In the genomic region with DNA sequence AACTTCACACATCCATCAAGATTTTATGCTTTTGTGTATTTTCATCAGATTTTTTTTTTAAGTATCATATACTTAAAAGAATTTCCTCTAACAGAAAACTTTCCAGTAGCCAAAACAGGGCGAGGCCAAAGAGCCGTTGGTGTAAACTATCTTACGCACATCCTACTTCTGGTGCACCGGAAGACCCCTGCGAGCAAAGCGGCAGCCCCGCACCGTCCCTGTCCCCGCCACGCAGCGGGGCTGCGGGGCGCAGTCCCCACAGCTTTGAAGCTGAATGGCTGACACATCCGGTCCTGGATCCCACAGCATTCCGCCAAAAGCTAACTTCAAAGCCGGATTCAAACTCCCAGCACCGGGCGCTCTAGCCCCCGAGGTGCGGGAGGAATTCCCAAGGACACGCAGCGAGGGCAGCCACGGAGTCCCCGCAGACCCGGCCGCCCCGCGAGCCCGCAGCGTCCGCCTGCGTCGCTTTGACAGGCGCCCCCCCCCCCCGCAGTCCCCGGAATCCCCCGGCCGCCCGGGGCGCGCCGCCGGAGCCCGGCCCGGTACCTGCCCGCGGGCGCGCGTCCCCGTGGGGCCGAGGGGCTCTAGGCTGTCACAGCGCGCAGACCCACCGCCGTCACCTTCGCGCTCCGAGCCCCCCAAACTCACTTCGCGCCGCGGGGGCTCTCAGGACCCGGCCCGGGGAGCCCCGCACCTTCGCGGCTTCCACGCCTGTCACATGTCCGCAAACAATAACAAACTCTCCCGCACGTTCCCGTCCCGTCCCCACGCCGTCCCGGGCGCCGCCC, we compare ENCODE assay signal across 8 mouse cellular contexts. TPM values are rescaled to one million over a fixed set of nuclear protein-coding genes. Genes with fewer than 3 reads are reported as not detected.
A peak's percentile ranks its signal among the peaks of the same experiment; 100 is the strongest.
DNase-seq lines count a peak whose midpoint lies in the region; ATAC-seq and TF ChIP-seq lines count a peak whose summit lies in the region.

No protein-coding gene starts in this region.

- H3K9me3 ChIP-seq in forebrain, embryonic 12.5 days = no peaks in the 10 kb centered on the region
- no peaks in the 10 kb centered on the region for H3K9me3 ChIP-seq in intestine, embryonic 16.5 days (ENCODE audit: control insufficient read depth, low read length)
- no peaks in the 10 kb centered on the region for H3K9me3 ChIP-seq in midbrain, embryonic 11.5 days (ENCODE audit: control insufficient read depth, low read length)
- H3K9me3 ChIP-seq in stomach, embryonic 15.5 days = no peaks in the 10 kb centered on the region

- intact Hi-C loops in gastrocnemius, adult 2 months (cut with DNase I) = no loop called here
- intact Hi-C loops in gastrocnemius, postnatal 36 days (cut with DNase I) = no loop called here

- peaks cover 9% of the 10 kb centered on the region for H3K27me3 ChIP-seq in forebrain, embryonic 12.5 days
- no peaks in the 10 kb centered on the region for H3K27me3 ChIP-seq in intestine, embryonic 16.5 days (replicated peaks; ENCODE audit: control insufficient read depth, insufficient read depth, low read length)
- no peaks in the 10 kb centered on the region; the same call in 1 of the 2 replicates for H3K27me3 ChIP-seq in midbrain, embryonic 11.5 days (ENCODE audit: control insufficient read depth, insufficient read depth, low read length)
- H3K27me3 ChIP-seq in stomach, embryonic 15.5 days (replicated peaks) = no peaks in the 10 kb centered on the region

- H3K27ac ChIP-seq in gastrocnemius, adult 2 months = peak overlapping the region; percentile 95
- peak overlapping the region; percentile 98 for H3K27ac ChIP-seq in forebrain, embryonic 12.5 days
- peak overlapping the region; percentile 98 for H3K27ac ChIP-seq in intestine, embryonic 16.5 days (ENCODE audit: low read length)
- peak overlapping the region; percentile 94 for H3K27ac ChIP-seq in midbrain, embryonic 11.5 days (ENCODE audit: low read depth, low read length)
- H3K27ac ChIP-seq in stomach, embryonic 15.5 days = peak overlapping the region; percentile 96

- TF ChIP-seq CTCF in gastrocnemius, adult 2 months (IDR thresholded peaks at IDR 0.05) = no peak

- peaks cover 34% of the 10 kb centered on the region for H3K4me1 ChIP-seq in forebrain, embryonic 12.5 days
- H3K4me1 ChIP-seq in intestine, embryonic 16.5 days (ENCODE audit: control insufficient read depth, insufficient read depth, low read length) = peaks cover 27% of the 10 kb centered on the region
- peaks cover 5% of the 10 kb centered on the region; the same call in 1 of the 2 replicates for H3K4me1 ChIP-seq in midbrain, embryonic 11.5 days (ENCODE audit: control insufficient read depth, insufficient read depth, low read length)
- peaks cover 34% of the 10 kb centered on the region for H3K4me1 ChIP-seq in stomach, embryonic 15.5 days

- peak overlapping the region; percentile 97 for H3K4me3 ChIP-seq in gastrocnemius, adult 2 months
- peak overlapping the region; percentile 97 for H3K4me3 ChIP-seq in forebrain, embryonic 12.5 days (replicated peaks)
- H3K4me3 ChIP-seq in intestine, embryonic 16.5 days (ENCODE audit: low read length) = peak overlapping the region; percentile 98
- H3K4me3 ChIP-seq in midbrain, embryonic 11.5 days (ENCODE audit: low read depth, low read length) = peak overlapping the region; percentile 92
- H3K4me3 ChIP-seq in stomach, embryonic 15.5 days (replicated peaks) = peak overlapping the region; percentile 86

- under 1% methylated on average over 52 of the region's 79 CpGs for WGBS in forebrain, embryonic 12.5 days
- WGBS in intestine, embryonic 16.5 days = under 1% methylated on average over 58 of the region's 79 CpGs
- under 1% methylated on average over 62 of the region's 79 CpGs for WGBS in midbrain, embryonic 11.5 days
- under 1% methylated on average over 59 of the region's 79 CpGs for WGBS in stomach, embryonic 15.5 days

- H3K9ac ChIP-seq in forebrain, embryonic 12.5 days = peak overlapping the region; percentile 95
- H3K9ac ChIP-seq in intestine, embryonic 16.5 days (ENCODE audit: low read depth, low read length) = peak overlapping the region; percentile 98
- H3K9ac ChIP-seq in midbrain, embryonic 11.5 days (ENCODE audit: low read length) = peak overlapping the region; percentile 90
- peak overlapping the region; percentile 78 for H3K9ac ChIP-seq in stomach, embryonic 15.5 days

- peak; percentile 56 for DNase-seq in gastrocnemius, adult 2 months
- DNase-seq in gastrocnemius, postnatal 36 days = no peak
- DNase-seq in adrenal gland, postnatal 14 days = peak; percentile 58
- DNase-seq in midbrain, embryonic 11.5 days (ENCODE audit: low spot score, missing footprints) = peak; percentile 95
- DNase-seq in MN1 (ENCODE audit: low spot score) = no peak

- no peaks in the 10 kb centered on the region for H3K36me3 ChIP-seq in forebrain, embryonic 12.5 days (replicated peaks)
- H3K36me3 ChIP-seq in intestine, embryonic 16.5 days (ENCODE audit: control insufficient read depth, insufficient read depth, low read length) = no peaks in the 10 kb centered on the region
- H3K36me3 ChIP-seq in midbrain, embryonic 11.5 days (ENCODE audit: control insufficient read depth, insufficient read depth, low read length) = no peaks in the 10 kb centered on the region
- no peaks in the 10 kb centered on the region for H3K36me3 ChIP-seq in stomach, embryonic 15.5 days

- H3K4me2 ChIP-seq in forebrain, embryonic 12.5 days = peak overlapping the region; percentile 87
- H3K4me2 ChIP-seq in intestine, embryonic 16.5 days (ENCODE audit: low read depth, low read length) = peak overlapping the region; percentile 68
- peak overlapping the region; percentile 92 for H3K4me2 ChIP-seq in midbrain, embryonic 11.5 days
- H3K4me2 ChIP-seq in stomach, embryonic 15.5 days = peak overlapping the region; percentile 72

- peak; percentile 40 for ATAC-seq in forebrain, embryonic 12.5 days (ENCODE audit: low FRiP score)
- ATAC-seq in intestine, embryonic 16.5 days = peak; percentile 2; the same call in 1 of the 2 replicates
- ATAC-seq in midbrain, embryonic 11.5 days (ENCODE audit: low FRiP score) = peak; percentile 28
- ATAC-seq in stomach, embryonic 15.5 days (ENCODE audit: insufficient read depth, low FRiP score, low read depth) = peak; percentile 13; the same call in 1 of the 2 replicates

RNA-seq across cellular contexts. Expression of a gene that starts 1.0 kb away (rescaled TPM):
- 10 to 100 TPM in 1 of 2 experiments, 1 to 10 TPM in 1; 7.6 to 10.1 TPM for total RNA-seq in gastrocnemius, adult 2 months (2021)
- 1 to 10 TPM; 7.9 to 8.2 TPM for total RNA-seq in gastrocnemius, postnatal 36 days (2021)
- 60.4 and 62.0 TPM in 2 replicates for total RNA-seq in adrenal gland, postnatal 14 days (2021)
- polyA plus RNA-seq in forebrain, embryonic 12.5 days (2016; fragmentation: Nextera tagmentation; extraction: Ambion mirVana) = 14.3 and 15.3 TPM in 2 replicates
- 20.5 and 21.8 TPM in 2 replicates for polyA plus RNA-seq in intestine, embryonic 16.5 days (2015; fragmentation: Nextera tagmentation; extraction: Ambion mirVana)
- 12.0 and 14.4 TPM in 2 replicates for polyA plus RNA-seq in midbrain, embryonic 11.5 days (2014; fragmentation: Nextera tagmentation; extraction: Ambion mirVana)
- polyA plus RNA-seq in stomach, embryonic 15.5 days (2015; fragmentation: Nextera tagmentation; extraction: Ambion mirVana) = 21.3 and 23.4 TPM in 2 replicates

Comparison
In these comparisons a context has a peak if more than half of its experiments do, and no peak if none do; other contexts are left out.
1. DNase-seq: peak in gastrocnemius, adult 2 months (single experiment), adrenal gland, postnatal 14 days (single experiment) and midbrain, embryonic 11.5 days (single experiment); none in gastrocnemius, postnatal 36 days (0 of 2) and MN1 (single experiment).
2. Peak in every context shown above with its lines, with median percentiles within 50 percentile points of each other: H3K27ac ChIP-seq, H3K4me3 ChIP-seq, ATAC-seq, H3K4me2 ChIP-seq and H3K9ac ChIP-seq.